Mouse (Mus musculus) hindbrain, embryonic 14.5 days (tissue): ENCODE data around the gene Hspb11. TPM values are rescaled to one million over a fixed set of nuclear protein-coding genes. Genes with fewer than 3 reads are reported as not detected.

Experiments
- ATAC-seq: fragments of 200-750 bp; cut with Nextera tagmentation; 2 replicates; pipeline ENCODE4 v1.8.0; 2017; ENCODE audit warnings: moderate number of reproducible peaks, mild to moderate bottlenecking, moderate TSS enrichment, moderate library complexity; ENCODE audit not compliant: low FRiP score
- DNase-seq: peaks from one replicate; pipeline ENCODE4 v3.0.0-alpha.2; 2015; ENCODE audit warnings: low spot score
- H3K27ac ChIP-seq: fragments of 300-500 bp; sonication (generic); 2 replicates; pipeline ENCODE4 v1.5.1; 2014; ENCODE audit warnings: mild to moderate bottlenecking, moderate library complexity
- H3K27me3 ChIP-seq: fragments of 300-500 bp; sonication (generic); 2 replicates; pipeline ENCODE4 v1.6.1; 2014; ENCODE audit warnings: mild to moderate bottlenecking, low read length, mixed read lengths; ENCODE audit not compliant: control insufficient read depth, insufficient read depth
- H3K36me3 ChIP-seq: fragments of 300-500 bp; sonication (generic); replicated peaks from 2 replicates; pipeline ENCODE4 v1.6.1; 2014; ENCODE audit not compliant: control insufficient read depth, insufficient read depth
- H3K4me1 ChIP-seq: fragments of 300-500 bp; sonication (generic); replicated peaks from 2 replicates; pipeline ENCODE4 v1.6.1; 2014; ENCODE audit warnings: antibody characterized with exemption, low read length, mixed read lengths; ENCODE audit not compliant: control insufficient read depth, insufficient read depth
- H3K4me2 ChIP-seq: fragments of 300-500 bp; sonication (generic); replicated peaks from 2 replicates; pipeline ENCODE4 v1.6.1; 2014; ENCODE audit warnings: mild to moderate bottlenecking, moderate library complexity
- H3K4me3 ChIP-seq: fragments of 300-500 bp; sonication (generic); replicated peaks from 2 replicates; pipeline ENCODE4 v1.5.1; 2014; ENCODE audit warnings: mild to moderate bottlenecking, low read length
- H3K9ac ChIP-seq: fragments of 300-500 bp; sonication (generic); 2 replicates; pipeline ENCODE4 v1.6.1; 2014
- H3K9me3 ChIP-seq: fragments of 300-500 bp; sonication (generic); 2 replicates; pipeline ENCODE4 v1.6.1; 2016; ENCODE audit warnings: low read length; ENCODE audit not compliant: control insufficient read depth
- WGBS: fragments of 180-500 bp; shearing (Covaris S2); extraction: QIAGEN DNeasy Blood & Tissue Kit; methylation state at CpG from one replicate; pipeline ENCODE4 v1.1.7; 2014; 5-methylcytosine and 5-hydroxymethylcytosine counted together
- polyA plus RNA-seq: library from polyadenylated mRNA; unstranded; fragments of >200 nt; fragmentation: Nextera tagmentation; extraction: Ambion mirVana; gene quantifications from 2 replicates; pipeline ENCODE4 v1.2.1, GENCODE M21; 2014

Hspb11 gene
- polyA plus RNA-seq, 1 experiment from 2014 or later: 46.1 TPM

- Histone ChIP-seq H3K4me2 (no peak overlapping the region), H3K36me3 (peaks cover 72% of the 10 kb centered on the region), H3K4me1 (no peaks in the 10 kb centered on the region), H3K27ac (no peak overlapping the region), H3K9me3 (no peaks in the 10 kb centered on the region), H3K27me3 (no peaks in the 10 kb centered on the region), H3K4me3 (no peak overlapping the region), H3K9ac (no peak overlapping the region)
- DNase-seq (no peak), ATAC-seq (no peak)
- 96% methylated on average over 2 of the region's 2 CpGs for WGBS
Measured at GRCm38 (mm10) chr4:107323113-107323512, 69.7 kb downstream of the Hspb11 start.

GRCm38 (mm10) chr4:107328530-107328929 is 75.1 kb downstream of the Hspb11 start:
- ATAC-seq: no peak

More at GRCm38 (mm10) chr4:107328530-107328929, 75.1 kb downstream of the Hspb11 start:
- 94% methylated on average over 8 of the region's 8 CpGs for WGBS
- no peak overlapping the region for H3K4me3 ChIP-seq
- no peak for DNase-seq
- H3K4me1 ChIP-seq: no peaks in the 10 kb centered on the region
- peaks cover 36% of the 10 kb centered on the region for H3K36me3 ChIP-seq
- H3K9me3 ChIP-seq: no peaks in the 10 kb centered on the region
- no peak overlapping the region for H3K9ac ChIP-seq
- no peaks in the 10 kb centered on the region for H3K27me3 ChIP-seq
- no peak overlapping the region for H3K4me2 ChIP-seq
- H3K27ac ChIP-seq: no peak overlapping the region

Other genes starting within 250 kb of the Hspb11 start
- gene Mrpl37, start 186.7 kb upstream of the Hspb11 start, polyA plus RNA-seq: 86.2 and 89.8 TPM in 2 replicates
- gene Cyb5rl, start 186.6 kb upstream of the Hspb11 start, polyA plus RNA-seq: 2.7 and 4.8 TPM in 2 replicates
- gene Cdcp2, start 156.7 kb upstream of the Hspb11 start, polyA plus RNA-seq: not detected in 2 replicates
- 391 and 398 TPM in 2 replicates for gene Tmem59, start 75.2 kb upstream of the Hspb11 start, polyA plus RNA-seq
- 22.7 and 22.9 TPM in 2 replicates for gene Tceanc2, start 74.5 kb upstream of the Hspb11 start, polyA plus RNA-seq
- gene Ldlrad1, start 44.4 kb upstream of the Hspb11 start, polyA plus RNA-seq: not detected in 2 replicates
- 54.1 and 57.1 TPM in 2 replicates for gene Lrrc42, start 61 bp upstream of the Hspb11 start, polyA plus RNA-seq
- gene Dio1, start 53.6 kb downstream of the Hspb11 start, polyA plus RNA-seq: not detected in 2 replicates
- gene Yipf1, start 60.8 kb downstream of the Hspb11 start, polyA plus RNA-seq: 65.7 and 69.0 TPM in 2 replicates
- gene Ndc1, start 114.2 kb downstream of the Hspb11 start, polyA plus RNA-seq: 22.3 and 23.6 TPM in 2 replicates
- gene Glis1, start 181.0 kb downstream of the Hspb11 start, polyA plus RNA-seq: 2.7 and 5.6 TPM in 2 replicates